Mouse (Mus musculus) ES-E14 (cell line): ENCODE results near the gene Apobec1.

ENCODE experiments used
- CHD2 ChIP-seq: IDR thresholded peaks from 2 replicates; pipeline ENCODE4 v1.6.1; 2014; ENCODE audit warnings: mild to moderate bottlenecking, low read depth, low read length, inconsistent platforms
- MAFK ChIP-seq: IDR thresholded peaks from 2 replicates; pipeline ENCODE4 v1.6.1; 2014; ENCODE audit warnings: mild to moderate bottlenecking, low read depth, low read length, inconsistent platforms; ENCODE audit not compliant: insufficient read depth

DNA sequence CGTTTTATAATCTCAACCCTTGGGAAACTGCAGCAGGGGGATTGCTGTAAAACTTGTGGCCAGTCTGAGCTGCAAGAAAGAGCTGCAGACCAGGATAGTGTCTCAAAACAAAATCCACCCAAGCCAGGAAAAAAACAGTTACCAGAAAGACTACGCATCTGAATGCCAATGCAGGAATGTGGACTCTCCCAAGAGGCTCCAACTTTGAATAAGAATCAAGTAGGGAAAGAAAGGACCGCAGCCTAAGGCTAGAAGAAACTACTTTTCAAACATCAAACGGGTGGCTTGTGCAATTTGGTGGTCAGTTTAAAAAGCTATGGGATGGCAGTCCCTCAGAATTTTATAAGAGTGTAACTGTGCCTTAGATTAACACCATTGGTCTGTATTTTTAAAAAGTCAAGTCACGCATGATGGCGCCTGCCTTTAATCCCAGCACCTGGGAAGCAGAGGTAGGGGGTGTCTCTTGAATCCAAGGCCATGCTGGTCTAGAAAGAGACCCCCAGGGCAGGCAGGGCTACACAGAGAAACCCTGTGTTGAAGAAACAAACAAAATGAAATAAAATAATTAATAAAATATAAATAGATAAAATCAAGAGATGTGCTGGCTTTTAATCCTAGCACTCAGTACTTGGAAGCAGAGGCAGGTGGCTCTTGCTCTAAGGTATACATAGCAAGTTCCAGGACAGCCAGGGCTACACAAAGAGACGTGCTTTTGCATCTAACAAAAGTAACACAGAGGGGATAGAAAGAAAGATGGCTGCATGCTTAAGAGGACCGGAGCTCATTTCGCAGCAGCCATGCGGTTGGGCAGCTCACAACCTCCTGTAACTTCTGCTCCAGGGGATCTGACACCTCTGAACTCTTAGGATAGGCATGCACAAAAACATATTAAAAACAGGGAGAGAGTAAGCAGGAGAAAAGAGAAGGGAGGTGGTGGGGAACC lies 6.5 kb upstream of the Apobec1 start:
- TF ChIP-seq CHD2, result peak; percentile 64
- TF ChIP-seq MAFK, result peak; percentile 39; the same call in 1 of the 2 replicates
